Mouse (Mus musculus): ENCODE measurements around the gene 9230112D13Rik. TPM values are rescaled to one million over a fixed set of nuclear protein-coding genes. Genes with fewer than 3 reads are reported as not detected.

Gene 9230112D13Rik
- polyA plus RNA-seq, 1 experiment from 2014 or later: not detected

DNA sequence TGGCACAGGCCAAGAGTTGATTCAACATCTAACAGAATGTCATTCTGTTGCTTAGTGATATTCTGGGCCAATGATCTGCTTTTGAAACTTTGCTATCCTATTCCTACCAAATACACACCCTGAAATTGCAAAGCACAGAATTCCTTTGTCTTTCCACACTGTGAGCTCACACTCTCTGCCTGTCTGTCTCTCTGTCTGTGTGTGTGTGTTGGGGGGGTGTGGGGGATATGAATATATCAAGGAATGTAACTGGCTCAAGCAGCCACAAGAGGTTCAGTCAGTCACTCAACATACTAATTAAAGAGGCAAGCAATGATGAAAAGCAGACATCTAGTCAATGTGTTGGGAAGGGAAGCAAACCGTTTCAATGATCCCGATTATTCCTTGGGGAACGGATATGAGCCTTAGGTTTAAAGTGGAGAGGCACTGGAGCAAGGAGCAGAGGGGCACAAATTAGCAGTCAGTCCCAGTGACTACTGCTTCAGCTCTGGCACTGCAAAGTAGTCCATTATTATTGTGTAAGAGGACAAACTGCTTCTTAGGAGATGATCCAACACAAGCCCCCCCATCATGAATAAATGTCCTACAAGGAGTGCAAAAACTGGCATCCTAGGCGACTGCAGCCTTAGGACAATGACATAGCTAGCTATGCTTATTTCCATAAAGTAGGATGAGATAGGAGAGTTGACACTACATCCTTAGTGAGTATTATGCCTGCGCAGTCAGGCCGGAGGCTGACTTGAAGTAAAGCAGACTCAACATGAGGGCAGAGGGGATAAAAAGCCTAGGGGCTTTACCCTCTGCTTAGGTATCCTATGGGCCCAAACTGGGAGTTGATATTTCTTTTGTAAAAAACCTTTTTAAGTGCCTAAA, 38.9 kb downstream of the 9230112D13Rik start:
- Histone ChIP-seq H3K27me3 (ENCODE audit: control insufficient read depth, insufficient read depth, low read length) (no peaks in the 10 kb centered on the region), H3K4me3 (ENCODE audit: low read depth, low read length) (no peak overlapping the region), H3K9me3 (ENCODE audit: control insufficient read depth, low read length) (no peaks in the 10 kb centered on the region), H3K4me1 (ENCODE audit: control insufficient read depth, insufficient read depth, low read length) (peaks cover 3% of the 10 kb centered on the region; the same call in 1 of the 2 replicates), H3K27ac (ENCODE audit: low read depth, low read length) (no peak overlapping the region), H3K9ac (ENCODE audit: low read length) (no peak overlapping the region), H3K4me2 (ENCODE audit: low read depth) (no peak overlapping the region), H3K36me3 (ENCODE audit: control insufficient read depth, insufficient read depth, low read length) (no peaks in the 10 kb centered on the region)
- no peak for ATAC-seq (ENCODE audit: insufficient read depth, low FRiP score, low TSS enrichment)
- DNase-seq (ENCODE audit: low spot score): no peak
- 76% methylated on average over 6 of the region's 6 CpGs for WGBS

DNA sequence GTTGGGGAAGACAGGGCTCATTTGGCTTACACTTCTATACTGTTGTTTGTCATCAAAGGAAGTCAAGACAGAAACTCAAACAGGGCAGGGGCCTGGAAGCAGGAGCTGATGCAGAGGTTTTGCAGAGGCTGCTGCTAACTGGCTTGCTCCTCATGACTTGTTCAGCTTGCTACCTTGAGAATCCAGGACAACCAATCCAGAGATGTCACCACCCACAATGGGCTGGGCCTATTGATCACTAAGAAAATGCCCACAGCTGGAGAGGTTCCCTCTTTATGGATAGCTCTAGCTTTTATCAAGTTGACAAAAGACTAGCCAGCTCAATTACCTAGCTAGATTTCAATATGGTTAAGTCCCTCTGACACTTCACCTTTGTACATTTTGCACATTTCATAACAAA, 51.0 kb downstream of the 9230112D13Rik start:
- Histone ChIP-seq H3K36me3 (ENCODE audit: control insufficient read depth, insufficient read depth, low read length) (no peaks in the 10 kb centered on the region), H3K4me3 (ENCODE audit: low read depth, low read length) (no peak overlapping the region), H3K9me3 (ENCODE audit: control insufficient read depth, low read length) (no peaks in the 10 kb centered on the region), H3K27ac (ENCODE audit: low read depth, low read length) (no peak overlapping the region), H3K9ac (ENCODE audit: low read length) (no peak overlapping the region), H3K4me2 (ENCODE audit: low read depth) (no peak overlapping the region), H3K27me3 (ENCODE audit: control insufficient read depth, insufficient read depth, low read length) (no peaks in the 10 kb centered on the region), H3K4me1 (ENCODE audit: control insufficient read depth, insufficient read depth, low read length) (no peaks in the 10 kb centered on the region)
- DNase-seq (ENCODE audit: low spot score) (no peak), ATAC-seq (ENCODE audit: insufficient read depth, low FRiP score, low TSS enrichment) (no peak)

DNA sequence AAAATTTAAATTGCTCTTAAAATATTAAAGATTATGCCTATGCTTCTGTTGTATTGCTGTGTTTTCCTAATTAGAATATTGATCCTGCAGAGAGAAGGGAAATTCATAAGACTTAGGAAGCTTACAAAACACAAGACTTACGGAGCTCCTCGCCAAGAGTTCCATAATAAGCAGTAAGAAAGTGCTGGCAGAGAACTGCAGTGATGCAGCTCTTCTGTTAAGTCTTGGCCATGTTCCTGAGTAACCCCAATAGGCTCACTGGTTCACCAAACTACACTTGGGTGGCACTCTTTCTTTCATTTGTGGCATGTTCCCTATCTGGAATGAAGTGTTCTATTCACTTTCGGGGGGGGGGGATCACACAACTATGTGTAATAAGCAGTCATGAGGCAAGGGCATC, 56.3 kb downstream of the 9230112D13Rik start:
- WGBS: 78% methylated on average over 3 of the region's 3 CpGs

More for the DNA sequence above, 56.3 kb downstream of the 9230112D13Rik start:
- no peaks in the 10 kb centered on the region for H3K4me1 ChIP-seq (ENCODE audit: control insufficient read depth, insufficient read depth, low read length)
- H3K9ac ChIP-seq (ENCODE audit: low read length): no peak overlapping the region
- no peaks in the 10 kb centered on the region for H3K27me3 ChIP-seq (ENCODE audit: control insufficient read depth, insufficient read depth, low read length)
- no peaks in the 10 kb centered on the region for H3K9me3 ChIP-seq (ENCODE audit: control insufficient read depth, low read length)
- no peak overlapping the region for H3K4me3 ChIP-seq (ENCODE audit: low read depth, low read length)
- no peak for ATAC-seq (ENCODE audit: insufficient read depth, low FRiP score, low TSS enrichment)
- DNase-seq (ENCODE audit: low spot score): no peak
- H3K36me3 ChIP-seq (ENCODE audit: control insufficient read depth, insufficient read depth, low read length): no peaks in the 10 kb centered on the region
- H3K4me2 ChIP-seq (ENCODE audit: low read depth): no peak overlapping the region
- H3K27ac ChIP-seq (ENCODE audit: low read depth, low read length): no peak overlapping the region

Other genes starting within 250 kb of the 9230112D13Rik start
- gene Shld2, start 212.3 kb downstream of the 9230112D13Rik start, polyA plus RNA-seq (2014; fragmentation: Nextera tagmentation; extraction: Ambion mirVana): 7.7 and 8.8 TPM in 2 replicates
- 96.0 and 97.3 TPM in 2 replicates for gene Glud1, start 212.1 kb downstream of the 9230112D13Rik start, polyA plus RNA-seq (2014; fragmentation: Nextera tagmentation; extraction: Ambion mirVana)
- gene Fam25c, start 167.4 kb downstream of the 9230112D13Rik start, polyA plus RNA-seq (2014; fragmentation: Nextera tagmentation; extraction: Ambion mirVana): not detected in 2 replicates
- gene Sncg, start 148.0 kb downstream of the 9230112D13Rik start, polyA plus RNA-seq (2014; fragmentation: Nextera tagmentation; extraction: Ambion mirVana): 269 and 295 TPM in 2 replicates
- gene Mmrn2, start 147.3 kb downstream of the 9230112D13Rik start, polyA plus RNA-seq (2014; fragmentation: Nextera tagmentation; extraction: Ambion mirVana): 7.3 and 8.3 TPM in 2 replicates
- 51.4 and 54.9 TPM in 2 replicates for gene Bmpr1a, start 19.5 kb downstream of the 9230112D13Rik start, polyA plus RNA-seq (2014; fragmentation: Nextera tagmentation; extraction: Ambion mirVana)
- 2.4 and 2.5 TPM in 2 replicates for gene Ldb3, start 65.9 kb upstream of the 9230112D13Rik start, polyA plus RNA-seq (2014; fragmentation: Nextera tagmentation; extraction: Ambion mirVana)
- gene Opn4, start 77.3 kb upstream of the 9230112D13Rik start, polyA plus RNA-seq (2014; fragmentation: Nextera tagmentation; extraction: Ambion mirVana): not detected in 2 replicates
- 30.8 and 31.5 TPM in 2 replicates for gene Wapl, start 151.1 kb upstream of the 9230112D13Rik start, polyA plus RNA-seq (2014; fragmentation: Nextera tagmentation; extraction: Ambion mirVana)

All from neural tube, embryonic 11.5 days (tissue).